Mouse (Mus musculus) embryonic facial prominence, embryonic 14.5 days (tissue): ENCODE measurements around the gene P4ha2. TPM values are rescaled to one million over a fixed set of nuclear protein-coding genes. Genes with fewer than 3 reads are reported as not detected.

Source experiments
- ATAC-seq: fragments of 200-750 bp; cut with Nextera tagmentation; 2 replicates; pipeline ENCODE4 v1.8.0; 2017; ENCODE audit warnings: low read depth, moderate number of reproducible peaks, moderate TSS enrichment
- DNase-seq: peaks from one replicate; pipeline ENCODE4 v3.0.0-alpha.2; 2015; ENCODE audit warnings: low spot score
- H3K27ac ChIP-seq: fragments of 300-500 bp; sonication (generic); replicated peaks from 2 replicates; pipeline ENCODE4 v1.5.1; 2014; ENCODE audit warnings: low read depth, mild to moderate bottlenecking, low read length, moderate library complexity
- H3K27me3 ChIP-seq: fragments of 300-500 bp; sonication (generic); replicated peaks from 2 replicates; pipeline ENCODE4 v1.6.1; 2014; ENCODE audit warnings: low read length; ENCODE audit not compliant: control insufficient read depth, insufficient read depth
- H3K36me3 ChIP-seq: fragments of 300-500 bp; sonication (generic); 2 replicates; pipeline ENCODE4 v1.6.1; 2014; ENCODE audit warnings: low read length, mixed read lengths; ENCODE audit not compliant: control insufficient read depth, insufficient read depth
- H3K4me1 ChIP-seq: fragments of 300-500 bp; sonication (generic); 2 replicates; pipeline ENCODE4 v1.6.1; 2014; ENCODE audit warnings: antibody characterized with exemption, low read length; ENCODE audit not compliant: control insufficient read depth, insufficient read depth
- H3K4me2 ChIP-seq: fragments of 300-500 bp; sonication (generic); 2 replicates; pipeline ENCODE4 v1.6.1; 2014; ENCODE audit warnings: low read depth, mild to moderate bottlenecking, low read length, moderate library complexity, mixed read lengths
- H3K4me3 ChIP-seq: fragments of 300-500 bp; sonication (generic); 2 replicates; pipeline ENCODE4 v1.5.1; 2014; ENCODE audit warnings: low read depth, mild to moderate bottlenecking, low read length
- H3K9ac ChIP-seq: fragments of 300-500 bp; sonication (generic); 2 replicates; pipeline ENCODE4 v1.6.1; 2014; ENCODE audit warnings: low read depth, mild to moderate bottlenecking, low read length, moderate library complexity, mixed read lengths
- H3K9me3 ChIP-seq: fragments of 300-500 bp; sonication (generic); 2 replicates; pipeline ENCODE4 v1.6.1; 2016; ENCODE audit warnings: low read length; ENCODE audit not compliant: control insufficient read depth
- WGBS: fragments of 180-500 bp; shearing (Covaris S2); extraction: QIAGEN DNeasy Blood & Tissue Kit; methylation state at CpG from one replicate; pipeline ENCODE4 v1.1.7; 2014; 5-methylcytosine and 5-hydroxymethylcytosine counted together
- polyA plus RNA-seq: library from polyadenylated mRNA; unstranded; fragments of >200 nt; fragmentation: Nextera tagmentation; extraction: Ambion mirVana; gene quantifications from 2 replicates; pipeline ENCODE4 v1.2.1, GENCODE M21; 2014

P4ha2 gene
- polyA plus RNA-seq, 1 experiment from 2014 or later: 120 TPM

GRCm38 (mm10) chr11:54076101-54076500 lies 23.8 kb upstream of the P4ha2 start:
- H3K4me3 ChIP-seq: no peak overlapping the region
- 83% methylated on average over 1 of the region's 1 CpGs for WGBS
- no peak for DNase-seq
- H3K4me1 ChIP-seq: 0 out of 2 replicates have a peak, but pooled peaks cover 5% of the 10 kb centered on the region
- H3K9me3 ChIP-seq: no peaks in the 10 kb centered on the region
- H3K36me3 ChIP-seq: no peaks in the 10 kb centered on the region
- H3K27ac ChIP-seq: no peak overlapping the region
- no peak overlapping the region for H3K4me2 ChIP-seq
- H3K27me3 ChIP-seq: no peaks in the 10 kb centered on the region
- ATAC-seq: no peak
- H3K9ac ChIP-seq: no peak overlapping the region

- Histone ChIP-seq H3K4me1 (0 out of 2 replicates have a peak, but pooled peaks cover 7% of the 10 kb centered on the region), H3K9ac (no peak overlapping the region), H3K4me2 (no peak overlapping the region), H3K9me3 (no peaks in the 10 kb centered on the region), H3K27ac (no peak overlapping the region), H3K27me3 (no peaks in the 10 kb centered on the region), H3K4me3 (no peak overlapping the region), H3K36me3 (no peaks in the 10 kb centered on the region)
- ATAC-seq (peak; percentile 68; the same call in 1 of the 2 replicates), DNase-seq (no peak)
- 43% methylated on average over 7 of the region's 7 CpGs for WGBS
Observed at GRCm38 (mm10) chr11:54080435-54080834, 19.5 kb upstream of the P4ha2 start.

GRCm38 (mm10) chr11:54082725-54083124 lies 17.2 kb upstream of the P4ha2 start:
- H3K4me1 ChIP-seq: 0 out of 2 replicates have a peak, but pooled peaks cover 2% of the 10 kb centered on the region
- no peaks in the 10 kb centered on the region for H3K36me3 ChIP-seq
- ATAC-seq (no peak), DNase-seq (no peak)
- no peaks in the 10 kb centered on the region for H3K27me3 ChIP-seq
- H3K4me2 ChIP-seq: no peak overlapping the region
- 91% methylated on average over 5 of the region's 5 CpGs for WGBS
- H3K27ac ChIP-seq: no peak overlapping the region
- H3K9ac ChIP-seq: no peak overlapping the region
- H3K9me3 ChIP-seq: no peaks in the 10 kb centered on the region
- H3K4me3 ChIP-seq: no peak overlapping the region

- H3K9me3 ChIP-seq: no peaks in the 10 kb centered on the region
- H3K27me3 ChIP-seq: no peaks in the 10 kb centered on the region
- DNase-seq (no peak), ATAC-seq (no peak)
- 0 out of 2 replicates have a peak, but pooled peaks cover 2% of the 10 kb centered on the region for H3K4me1 ChIP-seq
- no peak overlapping the region for H3K4me3 ChIP-seq
- H3K4me2 ChIP-seq: no peak overlapping the region
- no peak overlapping the region for H3K9ac ChIP-seq
- no peak overlapping the region for H3K27ac ChIP-seq
- 89% methylated on average over 1 of the region's 1 CpGs for WGBS
- no peaks in the 10 kb centered on the region for H3K36me3 ChIP-seq
Observed at GRCm38 (mm10) chr11:54084976-54085375, 14.9 kb upstream of the P4ha2 start.

- no peaks in the 10 kb centered on the region for H3K36me3 ChIP-seq
- no peak overlapping the region for H3K9ac ChIP-seq
- H3K27me3 ChIP-seq: no peaks in the 10 kb centered on the region
- H3K27ac ChIP-seq: no peak overlapping the region
- H3K4me2 ChIP-seq: no peak overlapping the region
- no peaks in the 10 kb centered on the region for H3K9me3 ChIP-seq
- 58% methylated on average over 5 of the region's 5 CpGs for WGBS
- H3K4me1 ChIP-seq: peaks cover 2% of the 10 kb centered on the region; the same call in 1 of the 2 replicates
- ATAC-seq: no peak
- DNase-seq: no peak
- no peak overlapping the region for H3K4me3 ChIP-seq
Observed at GRCm38 (mm10) chr11:54085816-54086215, 14.1 kb upstream of the P4ha2 start.

- Histone ChIP-seq H3K4me2 (no peak overlapping the region), H3K36me3 (no peaks in the 10 kb centered on the region), H3K27ac (no peak overlapping the region), H3K4me1 (peaks cover 6% of the 10 kb centered on the region; the same call in 1 of the 2 replicates), H3K4me3 (no peak overlapping the region), H3K9ac (no peak overlapping the region), H3K9me3 (no peaks in the 10 kb centered on the region), H3K27me3 (no peaks in the 10 kb centered on the region)
- WGBS: 78% methylated on average over 7 of the region's 7 CpGs
- DNase-seq: no peak
- ATAC-seq: no peak
Observed at GRCm38 (mm10) chr11:54088253-54088946, 11.5 kb upstream of the P4ha2 start.

GRCm38 (mm10) chr11:54088947-54089317 lies 11.0 kb upstream of the P4ha2 start:
- Histone ChIP-seq H3K4me3 (no peak overlapping the region), H3K27ac (no peak overlapping the region), H3K36me3 (no peaks in the 10 kb centered on the region), H3K4me1 (peaks cover 4% of the 10 kb centered on the region; the same call in 1 of the 2 replicates), H3K27me3 (no peaks in the 10 kb centered on the region), H3K9ac (no peak overlapping the region), H3K9me3 (no peaks in the 10 kb centered on the region), H3K4me2 (no peak overlapping the region)
- peak; percentile 67 for DNase-seq
- 54% methylated on average over 5 of the region's 5 CpGs for WGBS
- peak; percentile 63; the same call in 1 of the 2 replicates for ATAC-seq

GRCm38 (mm10) chr11:54090091-54090879 lies 9.6 kb upstream of the P4ha2 start:
- H3K4me1 ChIP-seq: peaks cover 4% of the 10 kb centered on the region; the same call in 1 of the 2 replicates
- no peak overlapping the region for H3K4me2 ChIP-seq
- H3K27ac ChIP-seq: no peak overlapping the region
- no peaks in the 10 kb centered on the region for H3K36me3 ChIP-seq
- no peaks in the 10 kb centered on the region for H3K27me3 ChIP-seq
- no peaks in the 10 kb centered on the region for H3K9me3 ChIP-seq
- 72% methylated on average over 1 of the region's 1 CpGs for WGBS
- no peak overlapping the region for H3K9ac ChIP-seq
- DNase-seq: no peak
- no peak overlapping the region for H3K4me3 ChIP-seq
- no peak for ATAC-seq
